Mouse (Mus musculus): ENCODE data around the gene Dctn5. TPM values are rescaled to one million over a fixed set of nuclear protein-coding genes. Genes with fewer than 3 reads are reported as not detected.
A peak's percentile ranks its signal among the peaks of the same experiment; 100 is the strongest.
"Not testable (repeated sequence)": the region's sequence is repeated elsewhere in the genome, so short reads cannot be mapped to it uniquely, and the experiment has no call there.

Gene Dctn5
- 130 and 143 TPM in 2 replicates for polyA plus RNA-seq (2016; fragmentation: Nextera tagmentation; extraction: Ambion mirVana)

GRCm38 (mm10) chr7:122132497-122133337 lies at the start of gene Dctn5, which contains the start of gene Palb2:
Gene Dctn5, plus strand, starts transcription at chr7:122133041.
Gene Palb2, minus strand, starts transcription at chr7:122132985.
- peak; percentile 98 for DNase-seq (ENCODE audit: low spot score)
- Histone ChIP-seq H3K27ac (replicated peaks) (peak within 1 kb of the TSS; percentile 93), H3K4me3 (peak within 1 kb of the TSS; percentile 94), H3K9me3 (replicated peaks) (no peaks in the 10 kb centered on the region), H3K4me1 (peaks cover 19% of the 10 kb centered on the region), H3K36me3 (peaks cover 49% of the 10 kb centered on the region), H3K27me3 (ENCODE audit: low read depth, poor library complexity, severe bottlenecking) (no peaks in the 10 kb centered on the region)
- under 1% methylated on average over 54 of the region's 54 CpGs for WGBS

- no peak overlapping the region for H3K4me3 ChIP-seq
- peaks cover 94% of the 10 kb centered on the region for H3K36me3 ChIP-seq
- H3K27me3 ChIP-seq (ENCODE audit: low read depth, poor library complexity, severe bottlenecking) = no peaks in the 10 kb centered on the region
- no peaks in the 10 kb centered on the region for H3K9me3 ChIP-seq (replicated peaks)
- no peak for DNase-seq (ENCODE audit: low spot score)
- WGBS = 94% methylated on average over 11 of the region's 11 CpGs
- H3K27ac ChIP-seq (replicated peaks) = no peak overlapping the region
- H3K4me1 ChIP-seq = no peaks in the 10 kb centered on the region
Observed at GRCm38 (mm10) chr7:122087195-122087982, 45.5 kb upstream of the Dctn5 start.

- WGBS = 94% methylated on average over 2 of the region's 2 CpGs
- no peak for DNase-seq (ENCODE audit: low spot score)
- H3K36me3 ChIP-seq = peaks cover 94% of the 10 kb centered on the region
Observed at GRCm38 (mm10) chr7:122094564-122095330, 38.1 kb upstream of the Dctn5 start.

GRCm38 (mm10) chr7:122098009-122098408 lies 34.8 kb upstream of the Dctn5 start:
- no peak overlapping the region for H3K27ac ChIP-seq (replicated peaks)
- peaks cover 61% of the 10 kb centered on the region for H3K36me3 ChIP-seq
- DNase-seq (ENCODE audit: low spot score) = no peak
- peaks cover 17% of the 10 kb centered on the region for H3K4me1 ChIP-seq
- H3K27me3 ChIP-seq (ENCODE audit: low read depth, poor library complexity, severe bottlenecking) = no peaks in the 10 kb centered on the region
- H3K9me3 ChIP-seq (replicated peaks) = no peaks in the 10 kb centered on the region
- no peak overlapping the region for H3K4me3 ChIP-seq
- whole genome bisulfite sequencing = 92% methylated on average over 3 of the region's 3 CpGs

More at GRCm38 (mm10) chr7:122094564-122095330, 38.1 kb upstream of the Dctn5 start:
- H3K9me3 ChIP-seq (replicated peaks) = no peaks in the 10 kb centered on the region
- H3K27ac ChIP-seq (replicated peaks) = no peak overlapping the region
- H3K4me3 ChIP-seq = no peak overlapping the region
- no peaks in the 10 kb centered on the region for H3K4me1 ChIP-seq
- no peaks in the 10 kb centered on the region for H3K27me3 ChIP-seq (ENCODE audit: low read depth, poor library complexity, severe bottlenecking)

- DNase-seq (ENCODE audit: low spot score) = peak; percentile 20
- Histone ChIP-seq H3K4me1 (peaks cover 17% of the 10 kb centered on the region), H3K27me3 (ENCODE audit: low read depth, poor library complexity, severe bottlenecking) (no peaks in the 10 kb centered on the region), H3K36me3 (peaks cover 49% of the 10 kb centered on the region), H3K4me3 (no peak overlapping the region), H3K9me3 (replicated peaks) (no peaks in the 10 kb centered on the region), H3K27ac (replicated peaks) (no peak overlapping the region)
- WGBS = 80% methylated on average over 4 of the region's 4 CpGs
Observed at GRCm38 (mm10) chr7:122099222-122099621, 33.6 kb upstream of the Dctn5 start.

GRCm38 (mm10) chr7:122101014-122101746 lies 31.7 kb upstream of the Dctn5 start:
- H3K4me1 ChIP-seq = peaks cover 17% of the 10 kb centered on the region
- not testable (repeated sequence) for H3K9me3 ChIP-seq (replicated peaks); H3K27me3 ChIP-seq (ENCODE audit: low read depth, poor library complexity, severe bottlenecking)
- peak overlapping the region; percentile 75 for H3K4me3 ChIP-seq
- H3K27ac ChIP-seq (replicated peaks) = peak overlapping the region; percentile 93
- DNase-seq (ENCODE audit: low spot score) = peak; percentile 77
- 8% methylated on average over 28 of the region's 28 CpGs for WGBS
- H3K36me3 ChIP-seq = peaks cover 30% of the 10 kb centered on the region

- Histone ChIP-seq H3K27me3 (ENCODE audit: low read depth, poor library complexity, severe bottlenecking) (no peaks in the 10 kb centered on the region), H3K4me1 (peaks cover 17% of the 10 kb centered on the region), H3K27ac (replicated peaks) (peak within 1 kb of the TSS; percentile 93), H3K36me3 (peaks cover 28% of the 10 kb centered on the region), H3K9me3 (replicated peaks) (no peaks in the 10 kb centered on the region), H3K4me3 (peak within 1 kb of the TSS; percentile 75)
- under 1% methylated on average over 43 of the region's 43 CpGs for WGBS
- DNase-seq (ENCODE audit: low spot score) = peak; percentile 88
Observed at GRCm38 (mm10) chr7:122101747-122102244, 31.0 kb upstream of the Dctn5 start, which contains the start of gene Ndufab1. Gene Ndufab1, minus strand, starts transcription at chr7:122101886.

GRCm38 (mm10) chr7:122108206-122108605 lies 24.6 kb upstream of the Dctn5 start:
- peaks cover 67% of the 10 kb centered on the region for H3K36me3 ChIP-seq
- DNase-seq (ENCODE audit: low spot score) = no peak
- 92% methylated on average over 6 of the region's 6 CpGs for WGBS

GRCm38 (mm10) chr7:122123518-122123917 lies 9.3 kb upstream of the Dctn5 start:
- no peaks in the 10 kb centered on the region for H3K9me3 ChIP-seq (replicated peaks)
- WGBS = 89% methylated on average over 4 of the region's 4 CpGs
- H3K4me3 ChIP-seq = no peak overlapping the region
- no peaks in the 10 kb centered on the region for H3K4me1 ChIP-seq
- no peak overlapping the region for H3K27ac ChIP-seq (replicated peaks)
- DNase-seq (ENCODE audit: low spot score) = no peak
- no peaks in the 10 kb centered on the region for H3K27me3 ChIP-seq (ENCODE audit: low read depth, poor library complexity, severe bottlenecking)
- peaks cover 95% of the 10 kb centered on the region for H3K36me3 ChIP-seq

More at GRCm38 (mm10) chr7:122108206-122108605, 24.6 kb upstream of the Dctn5 start:
- Histone ChIP-seq H3K27me3 (ENCODE audit: low read depth, poor library complexity, severe bottlenecking) (no peaks in the 10 kb centered on the region), H3K4me3 (no peak overlapping the region), H3K27ac (replicated peaks) (no peak overlapping the region), H3K9me3 (replicated peaks) (no peaks in the 10 kb centered on the region), H3K4me1 (no peaks in the 10 kb centered on the region)

GRCm38 (mm10) chr7:122125636-122126035 lies 7.2 kb upstream of the Dctn5 start:
- no peaks in the 10 kb centered on the region for H3K4me1 ChIP-seq

GRCm38 (mm10) chr7:122126946-122127345 lies 5.9 kb upstream of the Dctn5 start:
- Histone ChIP-seq H3K4me1 (peaks cover 7% of the 10 kb centered on the region), H3K27me3 (ENCODE audit: low read depth, poor library complexity, severe bottlenecking) (no peaks in the 10 kb centered on the region), H3K27ac (replicated peaks) (no peak overlapping the region), H3K36me3 (peaks cover 78% of the 10 kb centered on the region), H3K4me3 (no peak overlapping the region), H3K9me3 (replicated peaks) (no peaks in the 10 kb centered on the region)
- 93% methylated on average over 11 of the region's 11 CpGs for WGBS
- no peak for DNase-seq (ENCODE audit: low spot score)

More at GRCm38 (mm10) chr7:122125636-122126035, 7.2 kb upstream of the Dctn5 start:
- 77% methylated on average over 8 of the region's 8 CpGs for WGBS
- peaks cover 91% of the 10 kb centered on the region for H3K36me3 ChIP-seq
- no peak for DNase-seq (ENCODE audit: low spot score)
- no peak overlapping the region for H3K27ac ChIP-seq (replicated peaks)
- H3K9me3 ChIP-seq (replicated peaks) = no peaks in the 10 kb centered on the region
- no peaks in the 10 kb centered on the region for H3K27me3 ChIP-seq (ENCODE audit: low read depth, poor library complexity, severe bottlenecking)
- H3K4me3 ChIP-seq = no peak overlapping the region
